22 mouse cellular contexts compared by ENCODE assay signal in genomic region chr9:73358968-73359367, GRCm38 (mm10).
DNase-seq lines count a peak whose midpoint lies in the region; ATAC-seq and TF ChIP-seq lines count a peak whose summit lies in the region.
"Had no signal": no experiment of that assay in that cellular context is flagged by ENCODE, and none has a peak within 500 bp of the region (broad histone marks: within the 10 kb centered on the region; RNA-seq: fewer than 3 reads in every experiment).

No protein-coding gene starts in this region.

- H3K9ac ChIP-seq in lung, postnatal 0 days (replicated peaks; ENCODE audit: low read depth), result no peak overlapping the region
- H3K9ac ChIP-seq: embryonic facial prominence, embryonic 13.5 days; embryonic facial prominence, embryonic 15.5 days; forebrain, embryonic 12.5 days had no signal

- TF ChIP-seq EP300 in lung, postnatal 0 days (IDR thresholded peaks at IDR 0.05), result peak; percentile 54

- H3K4me3 ChIP-seq in lung, postnatal 0 days (ENCODE audit: low read depth, low read length), result no peak overlapping the region
- H3K4me3 ChIP-seq in lung, adult 2 months (replicated peaks; ENCODE audit: extremely low read depth, low read depth, low read length), result no peak overlapping the region
- H3K4me3 ChIP-seq: embryonic facial prominence, embryonic 13.5 days; embryonic facial prominence, embryonic 15.5 days; erythroblast, embryonic 14.5 days; forebrain, embryonic 10.5 days; forebrain, embryonic 12.5 days had no signal

- H3K9me3 ChIP-seq in lung, postnatal 0 days (ENCODE audit: low read length), result no peaks in the 10 kb centered on the region
- H3K9me3 ChIP-seq: embryonic facial prominence, embryonic 13.5 days; embryonic facial prominence, embryonic 15.5 days; forebrain, embryonic 10.5 days; forebrain, embryonic 12.5 days had no signal

- 70% methylated on average over 6 of the region's 6 CpGs for WGBS in lung, postnatal 0 days
- WGBS in lung, adult 2 months, result 76% methylated on average over 6 of the region's 6 CpGs

- H3K4me2 ChIP-seq in lung, postnatal 0 days (replicated peaks; ENCODE audit: low read depth, low read length), result no peak overlapping the region
- H3K4me2 ChIP-seq: embryonic facial prominence, embryonic 13.5 days; embryonic facial prominence, embryonic 15.5 days; forebrain, embryonic 12.5 days had no signal

- no peak overlapping the region for H3K27ac ChIP-seq in lung, postnatal 0 days (ENCODE audit: low read length)
- H3K27ac ChIP-seq: embryonic facial prominence, embryonic 13.5 days; embryonic facial prominence, embryonic 15.5 days; forebrain, embryonic 10.5 days; forebrain, embryonic 12.5 days had no signal

- TF ChIP-seq POLR2A in lung, adult 2 months (IDR thresholded peaks at IDR 0.05; ENCODE audit: borderline replicate concordance, extremely low read depth, low read depth, low read length), result no peak

- ATAC-seq in lung, postnatal 0 days, result peak; percentile 77
- no peak for ATAC-seq in inflammation-experienced regulatory T-cells, adult 6 months
- ATAC-seq: forebrain, embryonic 14.5 days; forebrain, embryonic 16.5 days had no signal

- no peaks in the 10 kb centered on the region for H3K4me1 ChIP-seq in lung, postnatal 0 days (ENCODE audit: insufficient read depth, low read depth, low read length)
- H3K4me1 ChIP-seq in lung, adult 2 months (ENCODE audit: control insufficient read depth, insufficient read depth, low read length), result no peaks in the 10 kb centered on the region
- H3K4me1 ChIP-seq: embryonic facial prominence, embryonic 13.5 days; embryonic facial prominence, embryonic 15.5 days; forebrain, embryonic 12.5 days had no signal

- DNase-seq in lung, postnatal 0 days (ENCODE audit: low spot score), result peak; percentile 61
- DNase-seq in lung, adult 2 months, result no peak
- peak; percentile 11 for DNase-seq in lung, postnatal 36 days
- DNase-seq in yolk sac, embryonic 10.5 days (ENCODE audit: low spot score), result peak; percentile 35
- DNase-seq: adrenal gland, adult 2 months; adrenal gland, postnatal 10 days; adrenal gland, postnatal 25 days; cerebellum, adult 11 months; cerebellum, adult 18-20 months; cerebellum, adult 8-10 months; cerebellum, adult 9-11 months; cerebellum, postnatal 14 days; cerebellum, postnatal 36 days; embryo, embryonic 11 days had no signal

- TF ChIP-seq CTCF in lung, postnatal 0 days (IDR thresholded peaks at IDR 0.05), result no peak
- TF ChIP-seq CTCF in lung, adult 2 months (IDR thresholded peaks at IDR 0.05; ENCODE audit: insufficient read depth, low read length), result no peak

- no peaks in the 10 kb centered on the region for H3K27me3 ChIP-seq in lung, postnatal 0 days (replicated peaks; ENCODE audit: insufficient read depth, low read length)
- H3K27me3 ChIP-seq: embryonic facial prominence, embryonic 13.5 days; embryonic facial prominence, embryonic 15.5 days; forebrain, embryonic 12.5 days had no signal

- no peaks in the 10 kb centered on the region for H3K36me3 ChIP-seq in lung, postnatal 0 days (ENCODE audit: insufficient read depth, low read length)
- H3K36me3 ChIP-seq: embryonic facial prominence, embryonic 13.5 days; embryonic facial prominence, embryonic 15.5 days; forebrain, embryonic 10.5 days; forebrain, embryonic 12.5 days had no signal
